Mouse (Mus musculus) heart, embryonic 14.5 days (tissue): ENCODE results near the gene Slc4a7. TPM values are rescaled to one million over a fixed set of nuclear protein-coding genes. Genes with fewer than 3 reads are reported as not detected.

Source experiments
- ATAC-seq: fragments of 200-750 bp; cut with Nextera tagmentation; 2 replicates; pipeline ENCODE4 v1.8.0; 2017; ENCODE audit warnings: low read depth, moderate TSS enrichment; ENCODE audit not compliant: insufficient number of reproducible peaks, insufficient read depth, low FRiP score
- H3K27ac ChIP-seq, 2 experiments: fragments of 200-500 bp in 1 of 2; fragments of 300-500 bp in 1 of 2; sonication (generic) in 1 of 2; replicated peaks in 1 of 2; 2 replicates each; pipeline ENCODE4 v1.5.1; 2012 to 2014; ENCODE audit warnings: low read depth in 2 of 2, low read length in 2 of 2, control low read depth in 1 of 2, mild to moderate bottlenecking in 1 of 2, mixed read lengths in 1 of 2; ENCODE audit not compliant: control insufficient read depth in 1 of 2, insufficient read depth in 1 of 2
- H3K27me3 ChIP-seq: fragments of 300-500 bp; sonication (generic); 2 replicates; pipeline ENCODE4 v1.6.1; 2014; ENCODE audit warnings: mild to moderate bottlenecking, low read length, control low read depth; ENCODE audit not compliant: control insufficient read depth, insufficient read depth
- H3K36me3 ChIP-seq: fragments of 300-500 bp; sonication (generic); 2 replicates; pipeline ENCODE4 v1.6.1; 2014; ENCODE audit warnings: mild to moderate bottlenecking, control low read depth, low read length, mixed read lengths; ENCODE audit not compliant: control insufficient read depth, insufficient read depth
- H3K4me1 ChIP-seq, 2 experiments: fragments of 200-500 bp in 1 of 2; fragments of 300-500 bp in 1 of 2; sonication (generic) in 1 of 2; 2 replicates each; pipeline ENCODE4 v1.6.1; 2012 to 2014; ENCODE audit warnings: low read length in 2 of 2, control low read depth in 1 of 2, mixed read lengths in 1 of 2; ENCODE audit not compliant: control insufficient read depth in 2 of 2, insufficient read depth in 2 of 2
- H3K4me2 ChIP-seq: fragments of 300-500 bp; sonication (generic); 2 replicates; pipeline ENCODE4 v1.6.1; 2014; ENCODE audit warnings: mild to moderate bottlenecking, low read length
- H3K4me3 ChIP-seq, 2 experiments: fragments of 200-500 bp in 1 of 2; fragments of 300-500 bp in 1 of 2; sonication (generic) in 1 of 2; 2 replicates each; pipeline ENCODE4 v1.5.1; 2012 to 2014; ENCODE audit warnings: low read length in 2 of 2, mild to moderate bottlenecking in 2 of 2, control low read depth in 1 of 2, low read depth in 1 of 2, moderate library complexity in 1 of 2; ENCODE audit not compliant: control insufficient read depth in 1 of 2, insufficient read depth in 1 of 2
- H3K9ac ChIP-seq: fragments of 300-500 bp; sonication (generic); 2 replicates; pipeline ENCODE4 v1.6.1; 2014; ENCODE audit warnings: mild to moderate bottlenecking, low read length
- H3K9me3 ChIP-seq: fragments of 300-500 bp; sonication (generic); 2 replicates; pipeline ENCODE4 v1.6.1; 2016; ENCODE audit warnings: low read length, control low read depth; ENCODE audit not compliant: control insufficient read depth
- WGBS: fragments of 180-500 bp; shearing (Covaris S2); extraction: QIAGEN DNeasy Blood & Tissue Kit; methylation state at CpG from one replicate; pipeline ENCODE4 v1.1.7; 2014; 5-methylcytosine and 5-hydroxymethylcytosine counted together
- polyA plus RNA-seq: library from polyadenylated mRNA; unstranded; fragments of >200 nt; fragmentation: Nextera tagmentation; extraction: Ambion mirVana; gene quantifications from 2 replicates; pipeline ENCODE4 v1.2.1, GENCODE M21; 2014

Slc4a7 gene
- polyA plus RNA-seq, 1 experiment from 2014 or later, result 12.6 TPM

GRCm38 (mm10) chr14:14716843-14717242 lies 14.8 kb downstream of the Slc4a7 start:
- Histone ChIP-seq H3K4me3 (no peak overlapping the region), H3K27ac (no peak overlapping the region), H3K4me1 (no peaks in the 10 kb centered on the region), H3K27me3 (no peaks in the 10 kb centered on the region), H3K9ac (no peak overlapping the region), H3K36me3 (no peaks in the 10 kb centered on the region), H3K4me2 (no peak overlapping the region), H3K9me3 (no peaks in the 10 kb centered on the region)
- WGBS, result 78% methylated on average over 6 of the region's 6 CpGs
- no peak for ATAC-seq

DNA sequence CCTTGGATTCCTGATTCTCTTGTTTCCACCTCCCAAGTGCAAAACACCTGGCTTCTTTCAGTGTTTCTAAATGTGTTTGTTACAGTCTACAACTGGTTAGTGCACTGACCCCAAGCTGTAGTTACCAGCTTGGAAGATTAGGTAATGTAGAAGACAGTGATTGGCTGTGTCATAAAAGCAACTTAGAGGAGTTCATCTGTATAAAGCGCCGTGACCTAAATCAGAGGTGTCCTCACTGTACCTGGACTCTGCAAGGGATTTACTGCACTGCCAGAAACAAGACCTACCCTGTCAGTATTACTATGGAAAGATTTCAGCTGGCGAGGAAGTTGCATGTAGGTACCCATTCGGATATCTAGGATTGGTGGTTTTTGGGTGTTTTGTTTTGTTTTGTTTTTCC lies 16.5 kb downstream of the Slc4a7 start:
- Histone ChIP-seq H3K9me3 (no peaks in the 10 kb centered on the region), H3K9ac (no peak overlapping the region), H3K4me1 (no peaks in the 10 kb centered on the region), H3K27ac (no peak overlapping the region), H3K4me3 (no peak overlapping the region), H3K4me2 (no peak overlapping the region), H3K36me3 (no peaks in the 10 kb centered on the region), H3K27me3 (no peaks in the 10 kb centered on the region)
- ATAC-seq, result no peak
- WGBS, result 90% methylated on average over 4 of the region's 4 CpGs

DNA sequence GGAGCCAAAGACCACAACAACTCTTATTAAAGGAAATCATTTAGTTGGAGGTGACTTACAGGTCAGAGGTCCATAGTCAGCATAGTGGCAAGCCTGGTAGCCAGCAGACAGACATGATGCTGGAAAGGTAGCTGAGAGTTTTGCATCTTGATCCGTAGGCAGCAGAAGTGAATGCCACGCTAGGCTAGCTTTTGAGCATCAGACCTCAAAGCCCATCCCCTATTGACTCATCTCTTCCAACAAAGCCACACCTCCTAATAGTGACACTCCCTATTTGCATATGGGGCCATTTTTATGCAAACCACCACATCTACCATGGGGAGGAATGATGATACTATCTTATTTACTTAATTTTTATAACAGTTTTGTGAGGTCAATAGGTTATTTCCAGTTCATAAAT lies 79.1 kb downstream of the Slc4a7 start:
- no peak overlapping the region for H3K4me3 ChIP-seq
- ATAC-seq, result no peak
- H3K9ac ChIP-seq, result no peak overlapping the region
- H3K4me2 ChIP-seq, result no peak overlapping the region
- H3K9me3 ChIP-seq, result no peaks in the 10 kb centered on the region
- H3K27ac ChIP-seq, result no peak overlapping the region
- H3K4me1 ChIP-seq, result no peaks in the 10 kb centered on the region
- peaks cover 52% of the 10 kb centered on the region for H3K36me3 ChIP-seq
- WGBS, result 89% methylated on average over 2 of the region's 2 CpGs
- H3K27me3 ChIP-seq, result no peaks in the 10 kb centered on the region

- Histone ChIP-seq H3K9ac (no peak overlapping the region), H3K4me1 (no peaks in the 10 kb centered on the region), H3K4me2 (no peak overlapping the region), H3K9me3 (no peaks in the 10 kb centered on the region), H3K4me3 (no peak overlapping the region), H3K27me3 (no peaks in the 10 kb centered on the region), H3K36me3 (peaks cover 56% of the 10 kb centered on the region), H3K27ac (no peak overlapping the region)
- WGBS, result 86% methylated on average over 1 of the region's 1 CpGs
- ATAC-seq, result no peak
Measured at GRCm38 (mm10) chr14:14784223-14784622, 82.1 kb downstream of the Slc4a7 start.

GRCm38 (mm10) chr14:14786979-14787378 lies 84.9 kb downstream of the Slc4a7 start:
- H3K36me3 ChIP-seq, result peaks cover 44% of the 10 kb centered on the region
- no peak overlapping the region for H3K9ac ChIP-seq
- H3K27ac ChIP-seq, result no peak overlapping the region
- H3K27me3 ChIP-seq, result no peaks in the 10 kb centered on the region
- H3K4me1 ChIP-seq, result no peaks in the 10 kb centered on the region
- H3K4me2 ChIP-seq, result no peak overlapping the region
- WGBS, result 88% methylated on average over 1 of the region's 1 CpGs
- H3K4me3 ChIP-seq, result no peak overlapping the region
- no peak for ATAC-seq
- no peaks in the 10 kb centered on the region for H3K9me3 ChIP-seq

DNA sequence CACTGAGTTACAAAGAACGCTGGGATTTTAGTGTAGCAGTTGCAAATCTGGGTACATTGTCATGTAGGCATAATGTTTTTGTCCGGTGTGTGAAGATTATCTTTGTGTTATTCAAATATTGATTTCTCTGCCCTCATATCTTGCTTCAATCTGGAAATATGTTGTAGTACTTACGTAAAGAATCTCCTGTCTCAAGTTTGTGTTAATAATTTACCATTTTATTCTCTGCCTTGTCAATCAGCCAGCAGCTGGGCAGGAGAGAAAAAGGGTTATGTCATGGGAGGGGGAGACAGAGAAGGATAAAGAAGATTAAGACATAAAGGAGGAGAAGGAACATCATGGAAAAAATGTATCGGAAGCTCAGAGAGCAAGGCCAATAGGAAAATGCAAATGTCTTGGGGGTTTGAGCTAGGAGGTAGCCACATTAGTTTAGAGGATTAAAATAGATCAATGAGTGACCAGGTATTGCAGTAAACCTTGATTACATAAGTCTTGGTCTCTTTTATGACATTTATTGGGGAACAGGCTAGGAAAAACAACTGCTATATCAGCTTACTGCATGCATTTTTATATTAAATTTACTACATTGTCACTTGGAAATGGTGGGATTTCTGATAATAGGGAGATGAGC lies 87.9 kb downstream of the Slc4a7 start:
- H3K27ac ChIP-seq, result no peak overlapping the region
- H3K27me3 ChIP-seq, result no peaks in the 10 kb centered on the region
- no peaks in the 10 kb centered on the region for H3K4me1 ChIP-seq
- H3K4me3 ChIP-seq, result no peak overlapping the region
- no peaks in the 10 kb centered on the region for H3K9me3 ChIP-seq
- WGBS, result 97% methylated on average over 4 of the region's 4 CpGs
- H3K9ac ChIP-seq, result no peak overlapping the region
- ATAC-seq, result no peak
- no peak overlapping the region for H3K4me2 ChIP-seq
- peaks cover 29% of the 10 kb centered on the region for H3K36me3 ChIP-seq

GRCm38 (mm10) chr14:14799861-14800260 lies 97.8 kb downstream of the Slc4a7 start:
- H3K27ac ChIP-seq, result no peak overlapping the region
- H3K9ac ChIP-seq, result no peak overlapping the region
- peaks cover 14% of the 10 kb centered on the region for H3K36me3 ChIP-seq
- WGBS, result 83% methylated on average over 5 of the region's 5 CpGs
- H3K4me1 ChIP-seq, result no peaks in the 10 kb centered on the region
- H3K4me3 ChIP-seq, result no peak overlapping the region
- ATAC-seq, result no peak
- no peaks in the 10 kb centered on the region for H3K9me3 ChIP-seq
- H3K27me3 ChIP-seq, result no peaks in the 10 kb centered on the region
- H3K4me2 ChIP-seq, result no peak overlapping the region

DNA sequence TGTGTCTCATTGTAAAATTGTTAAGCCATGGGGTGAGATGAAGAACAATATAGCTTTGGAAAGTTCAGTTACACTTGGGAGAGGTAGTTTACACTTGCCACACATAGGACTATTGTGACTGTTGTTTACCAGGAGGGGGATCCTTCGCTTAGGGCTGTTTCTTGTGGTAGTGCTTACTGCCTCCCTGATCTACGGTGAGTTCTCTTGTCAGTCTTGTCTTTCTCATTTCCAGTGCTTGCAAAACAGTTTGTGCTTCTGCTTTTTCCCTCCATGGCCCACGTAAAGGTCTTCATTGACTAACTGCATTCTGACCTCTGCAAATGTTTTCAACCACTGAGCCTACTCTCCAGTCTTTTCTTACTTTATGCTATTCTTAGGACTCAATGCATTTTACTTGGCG lies 98.3 kb downstream of the Slc4a7 start:
- no peak overlapping the region for H3K27ac ChIP-seq
- no peak for ATAC-seq
- peaks cover 14% of the 10 kb centered on the region for H3K36me3 ChIP-seq
- H3K4me2 ChIP-seq, result no peak overlapping the region
- no peak overlapping the region for H3K4me3 ChIP-seq
- no peaks in the 10 kb centered on the region for H3K4me1 ChIP-seq
- no peak overlapping the region for H3K9ac ChIP-seq
- no peaks in the 10 kb centered on the region for H3K27me3 ChIP-seq
- WGBS, result 87% methylated on average over 4 of the region's 4 CpGs
- H3K9me3 ChIP-seq, result no peaks in the 10 kb centered on the region
